Mouse (Mus musculus): Measurements from ENCODE around the gene Wfdc1. TPM values are rescaled to one million over a fixed set of nuclear protein-coding genes. Genes with fewer than 3 reads are reported as not detected.

Gene Wfdc1
- total and polyA plus RNA-seq, 3 experiments = not detected

DNA sequence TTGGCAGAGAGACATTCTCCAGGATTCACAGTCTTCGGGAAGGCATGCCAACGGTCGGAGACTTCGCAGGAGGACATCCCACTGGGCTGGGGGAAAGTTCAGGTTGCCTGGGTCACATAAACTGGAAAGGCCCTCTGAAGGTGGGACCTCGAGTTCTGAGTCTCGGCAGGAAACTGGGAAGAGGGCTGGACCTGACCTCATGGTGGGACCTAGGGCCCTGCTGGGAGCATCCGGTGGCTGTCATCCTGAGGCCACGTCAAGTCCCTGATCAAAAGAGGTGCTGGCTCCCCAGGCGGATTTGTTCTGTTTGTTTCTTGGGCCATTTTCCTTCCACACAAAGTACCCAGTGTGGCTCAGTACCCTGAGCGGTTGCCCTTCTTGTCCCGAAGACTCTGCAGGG lies 2.7 kb upstream of the Wfdc1 start (continued):
- no peak for TF ChIP-seq CTCF (IDR thresholded peaks at IDR 0.05 in 2 of 3, conservative IDR thresholded peaks at IDR 0.05 in 1 of 3; ENCODE audit: control insufficient read depth in 1 of 3, insufficient read depth in 1 of 3, low read depth in 2 of 3, low read length in 3 of 3, poor library complexity in 1 of 3, severe bottlenecking in 1 of 3)

DNA sequence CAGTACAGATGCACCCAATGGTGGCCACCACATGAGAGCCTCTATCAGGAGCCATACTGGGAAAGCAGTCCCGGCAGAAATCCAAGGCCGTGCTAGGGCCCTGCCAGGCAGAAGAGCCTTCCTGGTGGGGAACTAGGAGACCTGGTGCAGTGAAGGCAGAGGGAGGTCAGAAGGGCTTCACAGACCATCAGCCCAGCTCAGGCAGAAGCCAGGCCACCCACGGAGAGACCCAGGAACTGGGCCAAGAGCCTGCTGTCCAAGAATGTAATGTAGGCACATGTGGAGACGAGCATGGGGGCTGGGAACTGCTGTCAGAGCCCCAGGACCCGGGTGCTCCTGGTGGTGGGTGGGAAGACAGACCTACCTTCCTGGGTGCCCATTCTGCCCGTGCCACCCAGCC lies 895 bp upstream of the Wfdc1 start:
- Histone ChIP-seq H3K9me3 (replicated peaks; ENCODE audit: insufficient read depth, low read length) (no peaks in the 10 kb centered on the region), H3K4me3 (ENCODE audit: control insufficient read depth in 1 of 2, insufficient read depth in 1 of 2, low read depth in 2 of 2, low read length in 2 of 2) (no peak overlapping the region), H3K27me3 (ENCODE audit: control insufficient read depth in 1 of 2, insufficient read depth in 2 of 2, low read length in 2 of 2) (peaks cover 3 to 11% of the 10 kb centered on the region in 2 experiments), H3K36me3 (ENCODE audit: control insufficient read depth in 1 of 2, insufficient read depth in 2 of 2, low read length in 2 of 2) (no peaks in the 10 kb centered on the region), H3K4me1 (ENCODE audit: control insufficient read depth in 1 of 2, insufficient read depth in 2 of 2, low read length in 2 of 2) (no peaks in the 10 kb centered on the region), H3K79me2 (ENCODE audit: control insufficient read depth, insufficient read depth, low read length, poor library complexity) (no peaks in the 10 kb centered on the region), H3K27ac (ENCODE audit: control insufficient read depth, low read depth, low read length) (no peak overlapping the region), H3K9ac (ENCODE audit: control insufficient read depth, low read depth, low read length, poor library complexity, severe bottlenecking) (no peak overlapping the region)
- no peak for DNase-seq (ENCODE audit: low read depth, low spot score)
- no peak for TF ChIP-seq SMC3 (IDR thresholded peaks at IDR 0.05; ENCODE audit: low read depth, low read length)
- TF ChIP-seq UBTF (IDR thresholded peaks at IDR 0.05; ENCODE audit: borderline replicate concordance, insufficient read depth, low read depth, low read length) = no peak
- no peak for TF ChIP-seq MAX (IDR thresholded peaks at IDR 0.05; ENCODE audit: low read length)
- TF ChIP-seq ZNF384 (IDR thresholded peaks at IDR 0.05; ENCODE audit: low read depth, low read length) = no peak
- TF ChIP-seq USF1 (IDR thresholded peaks at IDR 0.05; ENCODE audit: low read depth, low read length) = no peak
- TF ChIP-seq TAL1 (IDR thresholded peaks at IDR 0.05; ENCODE audit: low read length) = no peak
- TF ChIP-seq MYB (IDR thresholded peaks at IDR 0.05; ENCODE audit: low read depth, low read length) = no peak
- no peak for TF ChIP-seq GATA1 (IDR thresholded peaks at IDR 0.05; ENCODE audit: low read depth, low read length)
- no peak for TF ChIP-seq ZMIZ1 (IDR thresholded peaks at IDR 0.05; ENCODE audit: low read depth, low read length)
- no peak for TF ChIP-seq TBP (IDR thresholded peaks at IDR 0.05; ENCODE audit: low read depth, low read length)
- no peak for TF ChIP-seq EP300 (IDR thresholded peaks at IDR 0.05; ENCODE audit: low read depth in 1 of 2, low read length in 2 of 2)

DNA sequence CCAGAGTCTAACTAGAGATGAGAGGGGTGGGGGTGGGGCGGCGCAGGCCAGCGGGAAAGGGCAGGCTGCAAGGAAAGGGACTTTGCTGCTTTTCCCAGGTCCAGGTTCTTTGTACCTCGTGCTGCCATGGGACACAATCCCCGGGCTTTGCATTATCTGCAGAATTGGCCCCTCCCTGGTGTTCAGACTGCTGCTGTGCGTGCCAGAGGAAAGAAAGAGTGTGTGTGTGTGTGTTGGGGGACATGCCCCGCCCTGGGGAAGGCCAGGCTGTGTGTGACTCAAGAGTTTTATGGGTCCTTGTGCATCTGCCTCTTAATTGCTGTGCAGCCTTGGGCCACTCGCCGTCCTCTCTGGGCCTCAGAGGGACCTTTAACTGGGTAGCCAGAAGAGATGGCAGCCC lies 2.3 kb downstream of the Wfdc1 start:
- Histone ChIP-seq H3K36me3 (ENCODE audit: control insufficient read depth in 1 of 2, insufficient read depth in 2 of 2, low read length in 2 of 2) (no peaks in the 10 kb centered on the region), H3K27me3 (ENCODE audit: control insufficient read depth in 1 of 2, insufficient read depth in 2 of 2, low read length in 2 of 2) (peaks cover 3 to 11% of the 10 kb centered on the region in 2 experiments), H3K79me2 (ENCODE audit: control insufficient read depth, insufficient read depth, low read length, poor library complexity) (no peaks in the 10 kb centered on the region), H3K27ac (ENCODE audit: control insufficient read depth, low read depth, low read length) (no peak overlapping the region), H3K9me3 (replicated peaks; ENCODE audit: insufficient read depth, low read length) (no peaks in the 10 kb centered on the region), H3K4me1 (ENCODE audit: control insufficient read depth in 1 of 2, insufficient read depth in 2 of 2, low read length in 2 of 2) (no peaks in the 10 kb centered on the region), H3K9ac (ENCODE audit: control insufficient read depth, low read depth, low read length, poor library complexity, severe bottlenecking) (no peak overlapping the region), H3K4me3 (ENCODE audit: control insufficient read depth in 1 of 2, insufficient read depth in 1 of 2, low read depth in 2 of 2, low read length in 2 of 2) (no peak overlapping the region)
- DNase-seq (ENCODE audit: low read depth, low spot score) = no peak
- TF ChIP-seq CHD2 (IDR thresholded peaks at IDR 0.05; ENCODE audit: low read length) = no peak
- TF ChIP-seq POLR2AphosphoS5 (IDR thresholded peaks at IDR 0.05; ENCODE audit: borderline replicate concordance, low read depth, low read length) = no peak
- no peak for TF ChIP-seq MAZ (IDR thresholded peaks at IDR 0.05; ENCODE audit: low read depth, low read length)
- TF ChIP-seq MYB (IDR thresholded peaks at IDR 0.05; ENCODE audit: low read depth, low read length) = no peak
- TF ChIP-seq MXI1 (IDR thresholded peaks at IDR 0.05; ENCODE audit: low read depth, low read length) = no peak
- no peak for TF ChIP-seq GABPA (IDR thresholded peaks at IDR 0.05; ENCODE audit: low read depth, low read length)
- no peak for TF ChIP-seq USF2 (IDR thresholded peaks at IDR 0.05; ENCODE audit: borderline replicate concordance in 1 of 2, insufficient read depth in 1 of 2, low read depth in 1 of 2, low read length in 2 of 2)
- TF ChIP-seq ZKSCAN1 (IDR thresholded peaks at IDR 0.05; ENCODE audit: low read depth, low read length) = no peak
- TF ChIP-seq ZMIZ1 (IDR thresholded peaks at IDR 0.05; ENCODE audit: low read depth, low read length) = no peak
- no peak for TF ChIP-seq ZNF384 (IDR thresholded peaks at IDR 0.05; ENCODE audit: low read depth, low read length)
- no peak for TF ChIP-seq TAL1 (IDR thresholded peaks at IDR 0.05; ENCODE audit: low read length)
- no peak for TF ChIP-seq JUND (IDR thresholded peaks at IDR 0.05; ENCODE audit: low read depth, low read length)
- no peak for TF ChIP-seq USF1 (IDR thresholded peaks at IDR 0.05; ENCODE audit: low read depth, low read length)
- TF ChIP-seq RCOR1 (IDR thresholded peaks at IDR 0.05; ENCODE audit: low read depth, low read length) = no peak
- no peak for TF ChIP-seq POLR2A (IDR thresholded peaks at IDR 0.05; ENCODE audit: control insufficient read depth in 1 of 2, insufficient read depth in 1 of 2, low read depth in 1 of 2, low read length in 2 of 2, poor library complexity in 1 of 2)
- TF ChIP-seq TCF12 (IDR thresholded peaks at IDR 0.05; ENCODE audit: low read depth, low read length) = no peak
- TF ChIP-seq GATA1 (IDR thresholded peaks at IDR 0.05; ENCODE audit: low read depth, low read length) = no peak

All from MEL (cell line).